Mouse (Mus musculus) urinary bladder, postnatal 10 days (tissue): ENCODE results near the gene Camta1.

ENCODE experiments used
- DNase-seq: peaks from one replicate; pipeline ENCODE4 v3.0.0; 2022; ENCODE audit warnings: low spot score

Gene Camta1

DNA sequence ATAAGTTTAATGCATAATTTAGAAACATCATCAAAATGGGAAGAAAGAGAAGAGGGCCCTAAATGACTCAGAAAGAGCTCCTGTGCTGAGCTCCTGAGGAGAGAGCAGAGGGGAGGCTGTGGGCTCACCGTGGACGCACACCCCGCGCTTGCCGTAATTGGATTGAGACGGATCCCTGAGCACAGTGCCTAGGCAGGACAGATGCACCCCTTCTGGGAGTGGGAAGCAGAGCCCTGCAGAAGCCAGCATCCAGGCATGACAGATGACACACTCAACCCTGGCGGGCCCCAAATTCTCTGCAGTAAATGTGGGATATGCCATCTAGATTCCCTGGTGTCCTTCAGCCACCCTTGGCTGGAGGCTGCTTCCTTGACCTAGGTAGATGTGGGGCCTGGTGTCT, 654.1 kb downstream of the Camta1 start:
- DNase-seq: no peak

DNA sequence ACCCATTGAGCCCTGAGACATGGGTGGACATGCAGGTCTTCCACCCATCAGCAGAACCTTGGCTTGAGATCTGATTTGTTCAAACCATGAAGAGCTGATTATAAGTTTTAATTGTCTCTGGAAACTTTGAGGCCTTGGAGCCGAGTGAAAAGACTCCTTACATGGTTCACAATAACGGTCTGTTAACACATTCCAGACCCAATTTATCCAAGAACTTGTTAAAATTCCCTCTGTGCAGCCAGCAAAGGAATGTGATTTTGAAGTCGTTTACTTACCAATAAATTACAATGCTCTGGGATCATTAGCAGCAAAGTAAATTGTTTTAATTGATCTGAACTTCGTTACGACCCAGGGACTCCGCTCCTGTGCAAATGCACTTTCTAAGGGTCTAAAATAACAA, 658.8 kb downstream of the Camta1 start:
- no peak for DNase-seq

DNA sequence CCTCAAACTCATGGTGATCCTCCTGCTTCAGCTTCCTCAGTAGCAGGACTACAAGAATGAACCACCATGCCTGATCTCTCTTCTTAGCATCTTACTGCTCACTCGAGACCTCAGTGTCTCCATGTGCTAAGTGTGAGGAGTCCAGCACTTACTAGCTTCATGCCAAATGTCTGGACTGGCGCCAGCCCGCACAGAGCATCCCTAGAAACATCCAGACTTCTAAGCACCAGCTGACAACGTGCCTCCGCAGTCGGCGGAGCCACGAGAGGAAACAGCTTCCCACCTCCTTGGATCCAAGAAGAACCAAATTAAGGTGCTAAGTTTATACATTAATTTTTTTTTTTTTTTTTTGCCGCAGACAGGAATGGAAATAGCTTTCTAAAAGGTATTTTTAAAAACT, 661.4 kb downstream of the Camta1 start:
- no peak for DNase-seq

DNA sequence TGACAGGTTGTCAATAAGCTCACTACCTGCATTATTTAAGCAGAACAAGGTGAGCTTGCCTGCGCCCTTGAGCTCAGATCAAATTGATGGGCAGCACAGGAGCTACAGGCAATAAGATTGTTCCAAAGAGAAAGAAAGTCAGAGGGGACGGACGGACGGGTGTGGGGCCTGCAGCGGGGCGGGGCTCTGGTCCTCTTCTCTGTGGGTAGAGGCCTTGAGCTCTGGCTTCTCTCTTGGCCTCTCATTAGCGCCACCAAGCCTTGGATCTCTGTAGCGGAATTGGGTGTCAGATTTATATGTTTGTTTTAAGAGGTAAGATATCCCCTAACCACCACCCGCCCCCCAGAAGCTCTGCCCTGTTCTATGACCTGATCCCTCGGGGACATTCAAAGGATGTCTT, 666.5 kb downstream of the Camta1 start:
- DNase-seq: no peak

DNA sequence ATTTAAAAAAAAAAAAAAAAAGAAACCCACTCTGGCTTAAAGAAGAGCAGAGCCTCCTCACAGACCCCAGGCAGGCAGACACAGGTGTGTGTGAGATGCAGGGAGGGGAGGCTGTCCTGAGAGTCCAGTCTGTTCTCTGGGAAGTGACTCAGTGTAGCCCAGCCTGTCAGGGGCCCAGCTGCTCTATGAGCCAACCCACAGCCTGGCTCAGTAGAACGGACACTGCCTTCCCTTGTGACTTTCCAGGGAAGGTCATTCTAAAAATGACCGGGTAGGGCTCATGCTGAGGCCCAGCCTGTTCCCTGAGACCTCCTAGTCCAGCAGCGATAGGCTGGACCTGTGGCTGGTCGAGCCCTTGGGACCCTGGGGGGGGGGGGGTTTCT, 667.0 kb downstream of the Camta1 start:
- DNase-seq: no peak

DNA sequence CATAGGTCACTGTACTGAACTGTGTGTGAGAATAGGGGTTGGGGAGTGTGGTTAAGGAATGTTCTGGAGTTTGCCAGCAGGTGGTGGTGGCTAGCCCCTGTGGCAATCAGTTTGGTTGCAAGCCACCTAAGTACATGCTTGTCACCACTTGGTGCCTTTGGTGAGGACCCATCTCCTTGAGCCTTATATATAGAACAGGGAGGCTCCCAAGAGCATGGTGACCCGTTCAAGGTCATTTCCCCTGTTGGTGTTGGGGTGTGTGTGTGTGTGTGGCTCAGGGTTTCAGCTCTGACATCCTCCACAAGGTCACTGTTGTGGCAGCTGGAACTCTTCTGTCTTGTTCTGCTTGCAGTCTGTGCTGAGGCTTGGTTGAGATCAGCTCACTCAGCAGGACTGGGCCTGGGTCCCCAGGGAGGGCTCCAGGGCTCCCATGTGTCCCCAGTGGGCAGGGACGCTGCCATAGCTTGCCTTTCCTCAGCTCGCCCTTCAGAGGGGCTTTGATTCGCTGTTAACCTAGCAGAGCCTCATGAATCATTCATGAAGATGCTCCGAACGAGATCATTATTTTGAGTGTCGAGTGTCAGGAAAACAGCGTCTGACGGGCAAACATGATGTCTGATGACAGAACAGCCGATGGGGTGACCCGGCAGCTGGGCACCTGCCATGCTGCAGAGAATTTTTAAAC, 667.5 kb downstream of the Camta1 start:
- DNase-seq: no peak

DNA sequence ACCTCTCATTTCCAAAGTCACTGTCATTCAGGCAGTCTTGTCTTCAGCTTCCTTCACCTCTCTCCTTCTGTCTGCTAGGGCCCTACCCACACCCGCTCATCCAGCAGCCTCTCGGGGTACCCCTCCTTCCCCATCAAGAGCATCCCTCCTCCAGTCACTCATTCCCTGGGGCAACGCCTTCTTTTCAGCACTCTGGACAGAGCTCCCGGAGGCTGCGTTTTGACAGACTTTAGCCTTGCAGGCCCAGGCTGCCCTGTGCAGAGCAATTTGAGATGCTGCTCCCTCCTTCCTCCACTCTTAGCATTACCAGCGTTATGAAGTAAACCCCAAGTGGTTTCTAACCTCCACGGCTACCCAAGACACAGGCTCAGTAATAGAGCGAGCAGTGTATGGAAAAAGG, 675.2 kb downstream of the Camta1 start:
- peak; percentile 20 for DNase-seq

- no peak for DNase-seq
These were observed 675.9 kb downstream of the Camta1 start for GRCm38 (mm10) chr4:151185750-151186149.

DNA sequence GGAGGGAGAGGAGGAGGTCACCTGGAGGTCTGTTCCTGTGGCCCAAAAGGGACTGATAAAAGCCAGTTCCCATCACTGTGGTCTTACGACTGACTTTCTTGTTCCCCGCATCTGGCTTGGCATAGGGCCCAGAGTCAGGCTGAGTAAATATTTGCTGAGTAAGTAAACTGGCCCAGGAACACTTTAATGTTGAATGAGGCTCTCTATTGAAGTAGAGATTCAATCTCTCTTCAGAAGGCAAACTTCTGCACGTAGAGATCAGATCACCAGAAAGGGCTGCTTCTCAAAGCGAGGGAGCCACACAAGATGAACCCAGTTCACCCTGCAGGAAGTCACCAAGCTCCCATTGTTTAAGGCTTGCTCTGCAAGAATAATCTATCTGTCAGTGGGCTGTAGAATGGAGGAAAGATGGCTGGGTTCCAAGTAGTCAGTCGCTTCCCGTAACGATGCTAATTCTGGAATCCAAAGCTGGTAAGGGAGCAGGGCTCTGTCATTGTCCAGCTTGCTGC, 681.2 kb downstream of the Camta1 start:
- DNase-seq: no peak

- DNase-seq: no peak
These were observed 682.0 kb downstream of the Camta1 start for GRCm38 (mm10) chr4:151179639-151180038.

DNA sequence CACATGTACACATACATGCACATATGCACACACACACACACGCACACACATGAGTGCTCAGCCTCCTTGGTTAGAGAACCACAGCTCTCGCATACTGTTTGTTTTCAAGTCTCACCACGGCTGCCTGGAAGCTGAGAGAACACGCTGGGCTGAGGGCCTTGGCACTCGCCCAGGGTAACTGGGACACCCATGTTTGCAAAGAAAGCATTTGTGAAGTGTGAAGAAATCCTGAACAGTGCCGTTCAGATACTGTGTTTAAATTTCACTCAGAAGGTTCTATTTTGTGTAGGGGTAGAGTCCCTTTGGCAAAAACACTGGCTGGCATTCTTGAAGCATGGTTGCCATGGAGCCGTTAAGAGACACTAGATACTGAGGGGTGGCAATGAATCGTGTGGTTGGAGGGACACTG, 682.7 kb downstream of the Camta1 start:
- DNase-seq: no peak

GRCm38 (mm10) chr4:151172526-151172925, 689.1 kb downstream of the Camta1 start:
- DNase-seq: no peak

DNA sequence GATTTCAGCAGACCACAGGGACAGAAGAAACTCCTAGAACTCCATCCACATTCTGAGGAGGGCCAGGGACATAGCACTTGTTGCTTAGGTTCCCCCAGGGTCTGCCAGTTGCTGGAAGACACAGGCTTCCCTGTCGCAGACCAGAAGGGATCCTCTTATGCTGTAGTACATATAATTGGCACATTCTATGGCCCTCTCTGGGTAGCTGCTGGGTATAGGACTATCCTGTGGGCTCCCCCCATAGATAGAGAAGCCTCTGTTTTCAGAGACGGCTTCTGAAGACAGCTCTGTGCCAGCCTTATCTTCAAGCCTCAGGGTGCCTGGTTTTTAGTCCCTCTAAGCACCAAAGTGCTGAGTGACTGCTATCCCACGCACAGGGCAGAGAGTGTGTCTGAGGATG, 690.6 kb downstream of the Camta1 start:
- no peak for DNase-seq

GRCm38 (mm10) chr4:151170658-151171057, 691.0 kb downstream of the Camta1 start:
- no peak for DNase-seq

GRCm38 (mm10) chr4:151166969-151167368, 694.7 kb downstream of the Camta1 start:
- no peak for DNase-seq

DNA sequence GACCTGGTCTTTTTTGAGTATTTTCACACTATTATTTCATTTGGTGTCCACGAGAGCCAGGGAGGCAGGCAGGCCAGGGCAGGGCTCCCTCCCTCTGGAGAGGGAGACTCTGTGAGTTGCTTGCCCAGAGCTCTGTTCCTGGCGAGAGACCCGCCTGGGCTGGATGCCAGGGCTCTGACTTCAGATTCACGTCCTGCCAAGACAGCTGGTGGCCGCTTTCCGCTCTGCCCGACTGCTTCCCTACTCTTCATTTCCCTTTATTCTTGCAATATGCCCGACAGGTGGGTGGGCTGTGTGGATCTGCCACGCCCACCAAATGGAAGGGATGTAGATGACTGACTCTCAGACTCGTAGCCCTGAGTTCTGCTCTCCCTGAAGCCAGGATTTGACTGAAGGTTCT, 696.1 kb downstream of the Camta1 start:
- DNase-seq: peak; percentile 47

GRCm38 (mm10) chr4:151164309-151164708, 697.4 kb downstream of the Camta1 start:
- DNase-seq: no peak

- no peak for DNase-seq
These were observed 699.8 kb downstream of the Camta1 start for GRCm38 (mm10) chr4:151161869-151162268.

- no peak for DNase-seq
These were observed 700.7 kb downstream of the Camta1 start for GRCm38 (mm10) chr4:151160932-151161331.

DNA sequence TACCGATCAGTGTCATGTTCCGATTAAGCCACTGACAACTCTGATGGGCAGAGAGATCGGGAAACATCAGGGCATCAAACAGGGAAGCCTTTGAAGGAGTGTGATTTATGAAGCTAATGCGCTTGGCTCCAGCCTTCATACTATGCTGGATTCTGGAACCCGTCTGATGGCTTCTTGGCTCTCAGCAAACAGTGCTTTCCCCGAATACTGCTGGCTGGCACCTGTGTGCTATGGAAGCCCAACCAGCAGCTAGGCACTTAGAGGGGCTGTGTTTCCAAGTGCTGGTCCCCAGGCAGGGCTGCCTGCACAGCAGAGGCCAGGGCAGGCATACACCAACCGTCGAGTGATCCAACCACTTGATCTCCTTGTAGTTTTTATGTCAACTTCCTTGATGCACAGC, 701.2 kb downstream of the Camta1 start:
- DNase-seq: no peak

GRCm38 (mm10) chr4:151158250-151158649, 703.4 kb downstream of the Camta1 start:
- no peak for DNase-seq

DNA sequence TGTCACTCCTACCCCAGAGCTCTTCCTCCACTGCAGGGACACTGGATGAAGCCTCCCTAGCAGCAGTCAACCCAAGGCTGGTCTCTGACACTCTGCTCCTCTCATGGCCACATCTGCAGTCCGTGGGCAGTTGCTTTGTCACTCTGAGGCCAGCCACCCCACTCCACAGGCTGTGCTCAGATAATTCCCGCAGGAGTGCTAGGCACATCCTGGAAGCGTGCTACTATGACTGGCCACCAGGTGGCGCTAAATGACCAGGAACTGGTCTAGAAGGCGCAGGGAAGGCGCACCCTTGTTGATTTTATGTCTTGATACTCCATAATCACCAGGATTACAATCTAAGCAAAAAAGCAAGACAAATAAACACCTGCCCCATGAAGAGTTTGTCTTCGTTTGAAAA, 704.8 kb downstream of the Camta1 start:
- DNase-seq: peak; percentile 63

DNA sequence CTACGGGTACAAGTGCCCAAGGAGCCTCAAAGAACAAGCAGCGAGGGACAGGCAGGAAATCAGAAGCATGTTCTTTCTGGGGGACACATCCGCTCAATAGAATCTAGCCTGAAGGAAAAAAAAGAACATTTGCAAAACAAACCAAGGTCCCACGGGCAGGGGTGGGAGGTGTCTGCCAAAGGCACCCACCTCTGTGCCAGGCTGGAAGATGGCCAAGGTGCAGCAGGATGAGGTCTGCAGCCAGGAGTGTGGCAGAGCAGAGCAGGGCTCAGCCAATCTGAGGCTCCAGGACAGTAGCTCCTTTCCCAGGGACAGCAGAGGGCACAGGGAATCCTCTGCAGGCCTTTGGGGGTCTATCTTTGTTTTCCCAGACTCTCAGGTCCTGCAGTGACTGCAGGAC, 706.1 kb downstream of the Camta1 start:
- no peak for DNase-seq

DNA sequence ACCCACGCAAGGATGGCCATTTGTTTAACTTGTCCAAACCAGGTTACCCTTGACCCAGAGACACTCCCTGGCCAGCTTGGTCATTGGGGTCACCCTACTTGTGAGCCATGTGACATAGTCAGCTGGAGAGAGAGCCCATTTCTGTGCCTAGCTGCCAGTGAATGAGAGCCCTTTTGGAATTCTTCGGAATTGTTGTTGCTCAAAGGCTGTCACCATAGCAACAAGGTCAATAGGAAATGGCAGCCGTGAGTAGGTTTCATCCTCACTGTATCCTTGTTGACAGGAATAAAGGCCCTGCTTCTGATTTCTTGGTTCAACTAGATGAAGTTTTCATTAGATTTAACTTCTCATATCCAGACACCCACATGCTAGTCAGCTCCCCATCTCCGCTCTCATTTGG, 707.4 kb downstream of the Camta1 start:
- no peak for DNase-seq
